Mouse (Mus musculus) monocyte, adult 2 months (primary cell): ENCODE results near the gene Spock1.
"Not testable (repeated sequence)": the region's sequence is repeated elsewhere in the genome, so short reads cannot be mapped to it uniquely, and the experiment has no call there.

Source experiments
- DNase-seq, 2 experiments: peaks; one replicate each; pipeline ENCODE4 v3.0.0; 2022; ENCODE audit warnings: low spot score in 2 of 2, low read depth in 1 of 2

Spock1 gene

DNA sequence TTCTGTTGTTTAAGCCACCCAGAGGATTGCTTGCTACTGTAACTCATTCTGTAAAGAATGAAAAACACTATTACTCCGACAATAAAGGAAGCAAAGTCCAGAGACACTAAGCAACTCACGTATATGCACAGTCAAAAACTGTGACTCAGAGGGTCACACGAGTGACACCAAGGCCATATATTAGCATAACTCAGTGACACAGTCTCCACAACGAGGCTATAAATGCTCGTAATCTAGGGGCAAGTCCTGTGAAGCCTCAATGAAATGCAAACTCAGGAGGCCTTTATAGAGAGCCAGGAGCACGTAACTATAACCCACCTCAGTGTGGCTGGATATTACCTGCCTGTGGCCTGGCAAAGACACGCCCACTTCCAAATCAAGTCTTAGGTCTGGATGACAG, 298.2 kb downstream of the Spock1 start:
- DNase-seq = no peak

DNA sequence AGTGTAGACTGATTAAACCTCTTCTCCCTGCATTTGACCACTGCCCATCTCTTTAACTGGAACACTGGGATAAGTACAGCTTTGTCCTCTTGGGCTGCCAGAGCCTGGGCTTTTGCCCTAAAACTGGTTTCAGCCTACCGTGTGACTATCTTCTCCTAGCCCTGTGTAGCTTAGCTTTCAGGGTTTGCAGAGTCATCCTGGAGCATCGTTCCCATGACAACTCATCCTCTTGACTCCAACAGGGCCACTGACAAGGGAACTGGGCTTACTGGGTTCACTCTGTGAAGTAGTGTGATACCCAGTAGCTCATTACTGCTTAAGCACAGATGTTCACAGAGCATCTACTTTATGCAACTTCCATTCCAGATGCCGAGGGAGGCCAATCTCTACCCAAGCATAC, 303.7 kb downstream of the Spock1 start:
- DNase-seq = no peak

DNA sequence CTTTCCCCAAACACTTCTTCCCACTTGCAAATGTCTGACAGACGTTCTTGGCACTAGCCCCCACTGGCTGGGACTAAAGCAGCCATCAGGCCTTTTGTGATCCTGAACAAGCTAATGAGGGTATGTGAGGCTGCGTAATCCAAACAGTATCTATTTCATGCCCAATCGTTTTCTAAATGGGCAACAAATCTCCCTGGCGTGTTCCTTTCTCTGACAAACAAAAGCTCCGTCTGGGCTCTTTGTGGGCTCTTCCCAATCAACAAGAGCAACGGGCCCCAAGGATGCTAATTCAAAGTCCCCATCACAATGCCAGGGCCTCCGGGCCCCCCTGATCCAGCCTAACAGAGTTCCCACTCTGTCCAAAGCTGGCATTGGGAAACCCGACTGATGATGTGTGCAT, 304.9 kb downstream of the Spock1 start:
- no peak for DNase-seq

DNA sequence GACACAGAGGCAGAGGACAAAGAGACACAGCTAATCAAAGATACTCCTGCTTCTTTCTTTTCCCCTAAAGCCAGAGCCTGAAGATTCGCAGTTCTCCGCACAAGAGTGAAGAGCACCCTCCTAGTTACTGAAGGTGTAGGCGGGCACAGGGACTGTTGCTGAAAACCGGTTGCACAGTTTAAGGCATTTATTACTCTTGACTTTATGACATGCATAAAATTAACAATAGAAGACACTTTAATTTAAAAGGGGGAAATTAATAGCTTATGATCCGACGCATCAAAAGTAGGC, 312.4 kb downstream of the Spock1 start:
- DNase-seq = no peak

DNA sequence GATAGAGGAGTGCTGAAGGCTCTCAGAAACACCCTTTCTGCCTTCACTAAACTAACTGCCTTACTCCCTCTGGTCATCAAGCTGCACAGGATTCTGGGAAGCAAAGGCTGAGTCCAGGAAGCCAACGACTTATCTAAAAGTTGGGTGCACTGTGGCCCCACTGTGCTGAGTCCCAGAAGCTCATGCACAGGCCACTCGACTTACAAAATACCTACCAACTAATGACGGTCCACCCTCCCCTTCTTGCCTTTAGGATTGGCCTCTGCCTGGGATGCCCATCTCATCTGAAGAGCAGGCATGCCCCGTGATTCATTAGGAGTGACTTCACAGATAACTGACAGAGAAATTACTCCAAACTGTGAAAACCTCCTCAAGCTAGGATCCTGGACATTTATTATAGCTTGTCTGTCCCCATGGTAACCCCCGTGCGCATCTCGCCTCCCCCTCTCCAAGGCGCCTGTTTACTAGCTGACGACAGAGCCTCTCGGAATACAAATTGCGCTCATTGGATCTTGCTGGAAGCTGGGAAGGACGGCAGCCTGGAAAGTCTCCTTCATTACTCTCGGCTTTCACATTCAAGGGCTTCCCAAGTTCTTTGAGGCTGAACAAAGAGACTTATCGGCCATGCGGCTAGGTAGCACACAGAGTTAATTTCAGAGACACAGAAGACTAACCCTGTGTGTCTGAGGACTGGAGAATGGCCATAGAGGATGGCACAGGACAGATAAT, 312.9 kb downstream of the Spock1 start:
- DNase-seq = no peak

- not testable (repeated sequence) for DNase-seq
Measured at GRCm38 (mm10) chr13:57589338-57589914, 318.7 kb downstream of the Spock1 start.

DNA sequence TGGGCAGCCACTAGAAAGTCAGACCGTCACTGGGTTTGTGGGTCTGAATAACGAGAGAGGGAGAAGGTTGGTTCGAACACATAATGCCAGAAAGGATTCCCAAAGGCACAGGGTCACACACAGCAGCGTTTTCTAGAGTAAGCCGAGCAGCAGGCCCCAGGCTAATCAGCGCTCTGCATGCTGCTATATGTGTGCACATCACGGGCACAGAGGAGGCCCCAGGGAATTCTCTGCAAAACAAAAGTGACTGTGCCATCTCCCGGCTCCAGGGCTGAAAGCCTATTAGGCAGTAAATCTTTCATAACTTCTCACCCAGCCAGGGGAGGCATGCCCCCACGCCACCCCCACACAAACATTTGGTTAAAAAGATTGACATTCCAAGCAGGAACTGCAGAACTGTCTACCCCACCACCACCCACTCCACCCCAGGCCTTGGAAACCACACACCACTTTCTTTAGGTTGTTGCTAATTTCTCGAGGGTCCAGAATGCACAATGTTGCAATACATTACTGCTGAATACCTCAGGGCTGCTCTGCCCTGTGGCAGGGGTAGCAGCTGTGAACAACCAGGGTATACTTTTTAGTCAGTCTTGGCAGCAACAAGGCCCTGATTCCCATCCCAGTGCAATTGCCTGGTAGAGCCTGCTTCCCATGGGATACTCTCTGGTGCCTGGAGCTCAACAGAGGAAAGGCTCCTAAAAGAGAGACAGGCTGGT, 319.4 kb downstream of the Spock1 start:
- DNase-seq = no peak

- no peak for DNase-seq
Measured at GRCm38 (mm10) chr13:57585131-57585530, 323.0 kb downstream of the Spock1 start.

- no peak for DNase-seq
Measured at GRCm38 (mm10) chr13:57582314-57582976, 325.7 kb downstream of the Spock1 start.

GRCm38 (mm10) chr13:57577541-57578244, 330.4 kb downstream of the Spock1 start:
- no peak for DNase-seq

DNA sequence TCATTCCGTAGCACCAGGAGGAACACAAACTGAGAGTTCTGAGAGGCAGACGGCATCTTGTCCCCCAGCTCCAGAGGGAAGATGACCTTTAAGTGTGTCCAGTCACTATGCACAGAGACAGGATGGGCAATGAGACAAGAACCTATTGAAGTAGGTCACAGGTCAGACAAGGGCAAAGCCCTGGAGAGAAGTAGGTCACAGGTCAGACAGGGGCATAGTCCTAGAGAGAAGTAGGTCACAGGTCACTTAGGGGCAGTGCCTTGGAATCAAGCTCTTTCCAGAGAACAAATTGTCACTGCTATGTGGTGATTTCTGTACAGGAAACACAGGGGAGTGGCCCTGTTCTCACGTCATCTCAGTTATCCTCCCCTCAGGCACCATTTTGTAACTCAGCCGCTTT, 334.6 kb downstream of the Spock1 start:
- DNase-seq = no peak

- no peak for DNase-seq
Measured at GRCm38 (mm10) chr13:57568404-57568803, 339.7 kb downstream of the Spock1 start.

DNA sequence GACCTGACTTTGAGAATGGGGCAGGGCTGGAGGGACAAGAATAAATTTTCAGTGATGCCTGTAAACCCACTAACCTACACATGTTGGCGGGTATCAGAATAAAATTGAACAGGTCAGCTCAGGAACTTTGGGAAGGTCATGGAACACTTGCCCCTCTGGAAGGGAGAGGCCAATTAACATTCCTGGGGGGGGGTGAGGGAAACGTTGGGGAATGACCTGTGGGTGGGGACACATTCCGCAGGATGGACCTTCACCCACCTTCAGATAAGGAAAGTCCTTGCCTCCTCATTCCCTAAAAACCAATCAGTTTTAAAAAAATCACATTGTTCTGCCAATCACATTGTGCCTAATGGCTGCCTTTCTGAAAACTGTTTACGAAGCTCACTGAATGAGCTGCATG, 352.9 kb downstream of the Spock1 start:
- DNase-seq = no peak

DNA sequence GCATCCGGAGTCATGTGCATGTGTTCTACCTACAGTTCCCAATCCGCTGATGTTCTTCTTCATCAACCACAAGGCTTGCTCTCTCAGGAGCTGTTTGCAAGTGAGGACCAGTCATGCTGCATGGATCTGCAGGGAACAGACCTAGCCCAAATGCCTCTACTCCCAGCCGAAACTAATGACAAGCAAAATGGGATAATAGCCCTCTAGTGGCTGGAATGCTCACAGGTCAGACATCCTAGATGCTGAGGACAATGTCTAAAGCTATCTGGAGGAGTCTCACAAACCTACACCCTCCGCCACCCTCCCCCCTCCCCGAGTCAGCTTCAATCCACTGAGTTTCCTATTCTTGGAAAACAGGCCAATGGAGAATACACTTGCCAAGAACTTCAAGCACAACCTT, 358.4 kb downstream of the Spock1 start:
- no peak for DNase-seq

DNA sequence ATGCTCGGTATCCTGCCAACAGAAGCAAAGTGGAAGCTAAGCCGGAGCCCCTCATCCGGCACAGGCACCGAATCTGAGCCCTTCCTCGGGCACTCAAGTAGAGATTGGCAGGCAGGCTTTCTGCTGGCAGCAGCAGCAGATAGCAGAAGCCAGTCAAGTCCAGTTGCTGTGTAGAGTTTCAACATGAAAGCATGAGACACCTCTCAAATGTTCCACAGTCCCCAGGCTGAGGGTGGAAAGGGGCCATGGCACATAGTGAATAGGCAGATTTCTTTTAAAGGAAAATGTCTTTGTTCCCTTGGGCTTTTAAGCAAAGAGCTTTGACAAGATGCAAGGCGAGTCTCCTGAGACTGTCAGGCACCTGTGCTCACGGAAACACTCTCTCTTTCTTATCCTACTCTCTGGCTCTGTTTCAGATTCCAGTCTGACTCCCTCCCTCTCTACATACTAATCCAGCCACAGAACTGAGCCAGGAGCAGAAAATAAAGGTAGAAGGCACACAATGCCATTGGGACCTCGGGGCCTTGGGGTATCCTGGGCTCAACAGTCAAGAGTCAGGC, 371.1 kb downstream of the Spock1 start:
- DNase-seq = no peak

- DNase-seq = no peak
Measured at GRCm38 (mm10) chr13:57534325-57534724, 373.8 kb downstream of the Spock1 start.

DNA sequence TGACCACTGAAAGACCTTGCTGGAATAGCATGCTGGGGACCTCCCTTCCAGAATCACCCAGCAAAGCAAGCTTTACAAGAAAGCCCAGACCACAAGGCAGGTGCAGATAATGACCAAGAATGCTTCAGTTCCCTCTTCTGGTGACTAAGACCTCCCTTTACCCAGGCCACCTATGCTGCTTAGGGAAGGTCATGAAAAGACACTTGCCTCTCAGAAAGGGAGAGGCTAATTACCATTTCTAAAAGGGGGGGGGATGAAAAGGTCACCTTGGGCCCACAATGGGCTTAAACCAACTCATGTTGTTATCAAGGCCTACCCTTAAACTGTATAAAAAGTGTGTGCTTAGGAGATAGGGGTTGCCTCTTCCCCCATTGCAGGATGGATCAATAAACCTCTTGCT, 382.2 kb downstream of the Spock1 start:
- DNase-seq = no peak

GRCm38 (mm10) chr13:57524546-57524945, 383.6 kb downstream of the Spock1 start:
- DNase-seq = no peak

- DNase-seq = no peak
Measured at GRCm38 (mm10) chr13:57523366-57523765, 384.8 kb downstream of the Spock1 start.

- DNase-seq = no peak
Measured at GRCm38 (mm10) chr13:57522319-57522718, 385.8 kb downstream of the Spock1 start.

DNA sequence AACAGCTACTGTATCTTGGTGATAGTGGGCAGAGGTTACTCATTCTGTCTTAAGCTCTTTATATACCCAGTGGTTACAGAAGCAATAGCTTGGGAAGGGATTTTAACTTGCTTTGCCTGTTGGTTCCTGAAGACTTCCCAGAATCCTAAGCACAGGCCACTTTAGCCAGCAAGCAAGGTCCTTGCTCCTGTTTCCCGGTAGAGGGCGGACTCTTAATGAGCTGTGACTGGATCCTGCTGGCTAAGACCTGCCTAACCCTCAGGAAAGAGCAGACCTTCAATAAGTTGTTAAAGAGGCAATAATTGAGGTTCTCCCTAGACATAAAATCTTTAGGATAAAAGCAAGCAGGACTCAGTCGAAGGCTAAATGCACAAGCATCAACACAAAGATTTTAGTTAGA, 387.0 kb downstream of the Spock1 start:
- DNase-seq = no peak
